Mouse (Mus musculus): ENCODE results near the gene Slc6a15. TPM values are rescaled to one million over a fixed set of nuclear protein-coding genes. Genes with fewer than 3 reads are reported as not detected.

Slc6a15 gene
- polyA plus RNA-seq, 1 experiment from 2014 or later: 1.1 TPM

- Histone ChIP-seq H3K4me1 (no peaks in the 10 kb centered on the region), H3K9me3 (no peaks in the 10 kb centered on the region), H3K27ac (no peak overlapping the region), H3K4me3 (no peak overlapping the region), H3K36me3 (no peaks in the 10 kb centered on the region), H3K9ac (no peak overlapping the region), H3K4me2 (no peak overlapping the region), H3K27me3 (no peaks in the 10 kb centered on the region)
- ATAC-seq (ENCODE audit: borderline replicate concordance, extremely low read depth, low FRiP score, low TSS enrichment): no peak
- 48% methylated on average over 2 of the region's 2 CpGs for WGBS
Measured at GRCm38 (mm10) chr10:103448340-103448739, 80.8 kb downstream of the Slc6a15 start.

GRCm38 (mm10) chr10:103457896-103458295, 90.3 kb downstream of the Slc6a15 start:
- no peak overlapping the region for H3K27ac ChIP-seq
- no peak overlapping the region for H3K4me2 ChIP-seq
- no peaks in the 10 kb centered on the region for H3K27me3 ChIP-seq
- no peak overlapping the region for H3K9ac ChIP-seq
- WGBS: 49% methylated on average over 1 of the region's 1 CpGs
- no peaks in the 10 kb centered on the region for H3K9me3 ChIP-seq
- H3K4me3 ChIP-seq: no peak overlapping the region
- H3K4me1 ChIP-seq: no peaks in the 10 kb centered on the region
- no peaks in the 10 kb centered on the region for H3K36me3 ChIP-seq
- ATAC-seq (ENCODE audit: borderline replicate concordance, extremely low read depth, low FRiP score, low TSS enrichment): no peak

Other genes with a start within 250 kb of the Slc6a15 start
- 1.8 and 2.4 TPM in 2 replicates for gene Lrriq1, start 131.5 kb upstream of the Slc6a15 start, polyA plus RNA-seq (2015; fragmentation: Nextera tagmentation; extraction: Ambion mirVana)

Measured in lung, embryonic 15.5 days (tissue).